Mouse (Mus musculus) Patski (cell line): ENCODE results near the gene Smad6. TPM values are rescaled to one million over a fixed set of nuclear protein-coding genes. Genes with fewer than 3 reads are reported as not detected.

Experiments used
- ATAC-seq: fragments of 100-300 bp; one replicate; pipeline ENCODE4 v1.8.0; 2021
- CTCF ChIA-PET: fragments of 350-600 bp; sonication (Branson Sonifier 250); formaldehyde crosslinking; loops from one replicate; lab custom pipeline; 2022; ENCODE audit warnings: inconsistent platforms; lab: Charles Lee
- POLR2A ChIA-PET: fragments of 350-600 bp; sonication (Branson Sonifier 250); formaldehyde crosslinking; loops from one replicate; lab custom pipeline; 2022; ENCODE audit warnings: antibody characterized with exemption, inconsistent platforms; lab: Charles Lee
- DNase-seq: peaks from one replicate; pipeline ENCODE4 v3.0.0-alpha.2; 2011; ENCODE audit warnings: low read depth, low spot score
- H3K27me3 ChIP-seq: fragments of 371-371 bp; one replicate; pipeline ENCODE4 v1.5.1; 2021
- CTCF ChIP-seq: fragments of 100-300 bp; IDR thresholded peaks from one replicate; pipeline ENCODE4 v1.5.1; 2021
- in situ Hi-C: fragments of 300-500 bp; cut with MboI; formaldehyde crosslinking; loops from 3 replicates; pipeline ENCODE4 v1.11.1; 2018; ENCODE audit warnings: low pct_unique_long_range_greater_than_20kb, mixed read lengths
- polyA plus RNA-seq: library from polyadenylated mRNA; unstranded; gene quantifications from one replicate; pipeline ENCODE4 v1.2.3, GENCODE M21; 2021

The Smad6 gene
- polyA plus RNA-seq, 1 experiment from 2014 or later, result 28.2 TPM

DNA sequence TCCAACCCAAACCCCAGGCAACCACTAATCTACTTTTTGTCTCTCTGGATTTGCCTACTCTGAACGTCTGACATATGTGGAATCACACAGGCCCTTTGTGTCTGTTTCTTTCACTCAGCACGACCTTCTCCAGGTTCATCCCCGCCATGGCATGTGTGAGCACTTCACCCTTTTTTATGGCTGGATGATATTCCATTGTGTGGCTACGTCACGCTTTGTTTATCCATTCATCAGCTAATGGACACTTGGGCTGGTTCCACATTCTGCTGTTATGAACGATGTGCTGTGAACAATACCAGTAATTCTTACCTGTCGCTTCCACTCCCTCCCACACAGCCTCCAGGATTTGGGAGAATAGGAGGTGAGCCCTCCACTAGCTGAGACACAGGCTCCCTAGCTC lies 5.8 kb downstream of the Smad6 start:
- ChIA-PET CTCF (interaction anchor here (1.1 to 1.6 kb wide), 3 partner anchors 8 to 33 kb away, joined by 3 to 4 read pairs (median 3); no protein-coding TSS in a partner anchor), POLR2A (interaction anchor here (1.3 kb wide), 1 partner anchor 33 kb away, joined by 3 read pairs; no protein-coding TSS in a partner anchor)
- in situ Hi-C loops, result loop anchor here (5.0 kb wide), 1 partner anchor 99 kb away; no protein-coding TSS in a partner anchor
- H3K27me3 ChIP-seq, result no peaks in the 10 kb centered on the region
- DNase-seq, result no peak
- TF ChIP-seq CTCF, result no peak
- ATAC-seq, result no peak

DNA sequence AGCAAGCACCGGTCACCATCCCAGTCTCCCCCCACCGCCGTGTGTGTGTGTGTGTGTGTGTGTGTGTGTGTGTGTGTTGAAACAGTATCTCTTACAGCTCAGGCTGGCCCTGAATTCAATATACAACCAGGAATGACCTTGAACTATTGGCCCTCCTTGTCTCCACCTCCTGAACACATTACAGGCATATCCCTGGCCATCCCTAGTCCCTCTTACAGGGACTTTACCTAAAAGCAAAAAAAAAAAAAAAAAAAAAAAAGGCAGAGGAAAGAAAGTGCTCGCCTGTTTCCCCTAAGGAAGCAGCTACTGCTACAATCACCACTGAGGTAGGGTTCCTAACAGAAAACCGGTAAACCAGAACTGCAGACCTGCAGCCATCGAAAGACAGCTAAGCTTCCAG lies 7.1 kb downstream of the Smad6 start:
- CTCF ChIA-PET, result interaction anchor here (0.7 to 2.0 kb wide), 4 partner anchors 15 to 106 kb away, joined by 3 to 6 read pairs (median 4); no protein-coding TSS in a partner anchor
- ATAC-seq (no peak), DNase-seq (no peak)
- POLR2A ChIA-PET, result interaction anchor here (0.7 to 0.9 kb wide), 2 partner anchors 18 to 67 kb away, joined by 3 to 5 read pairs; no protein-coding TSS in a partner anchor
- H3K27me3 ChIP-seq, result no peaks in the 10 kb centered on the region
- no peak for TF ChIP-seq CTCF
- in situ Hi-C loops, result loop anchor here (5.0 kb wide), 1 partner anchor 98 kb away; no protein-coding TSS in a partner anchor

DNA sequence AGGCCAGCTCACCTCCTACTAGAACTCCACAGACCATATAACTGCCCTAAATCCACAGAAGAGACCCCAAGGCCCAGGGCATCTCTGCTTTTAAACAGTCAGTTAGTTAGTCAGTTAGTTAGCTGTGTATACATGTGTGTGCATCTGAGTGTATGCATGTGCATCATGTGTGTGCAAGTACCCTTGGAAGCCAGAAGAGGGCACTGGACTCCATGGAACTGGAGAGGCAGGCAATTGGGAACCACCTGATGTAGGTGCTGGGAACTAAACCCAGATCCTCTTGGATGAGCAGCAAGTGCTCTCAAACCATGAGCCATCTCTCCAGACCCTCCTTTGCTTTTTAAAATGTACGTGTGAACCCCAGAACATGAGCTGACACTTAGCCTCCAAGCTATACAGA lies 10.5 kb downstream of the Smad6 start:
- CTCF ChIA-PET, result interaction anchor here (0.7 to 1.4 kb wide), 3 partner anchors 9 to 52 kb away, joined by 3 to 4 read pairs (median 3); no protein-coding TSS in a partner anchor
- DNase-seq (no peak), ATAC-seq (no peak)
- in situ Hi-C loops, result no loop called here
- TF ChIP-seq CTCF, result no peak
- no peaks in the 10 kb centered on the region for H3K27me3 ChIP-seq
- POLR2A ChIA-PET, result no interaction called here

DNA sequence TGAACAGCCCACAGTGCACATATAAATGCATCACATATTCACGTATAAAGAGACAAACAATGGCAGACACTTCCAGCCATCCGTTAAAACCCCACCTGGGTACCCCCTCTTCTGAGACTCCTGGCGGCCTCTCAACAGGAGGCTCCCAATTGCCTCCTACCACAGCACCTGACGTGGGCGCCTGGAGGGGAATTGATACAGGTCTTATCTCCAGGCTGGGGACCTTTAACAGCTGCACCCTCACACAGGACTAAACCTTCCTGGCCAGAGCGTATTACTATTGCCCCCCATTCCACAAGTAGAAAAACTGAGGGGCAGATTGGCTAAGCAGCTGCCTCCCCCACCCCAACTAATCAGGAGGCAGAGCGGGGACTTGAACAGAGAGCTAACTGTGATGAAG lies 18.9 kb downstream of the Smad6 start:
- no peak for DNase-seq
- TF ChIP-seq CTCF, result no peak
- CTCF ChIA-PET, result interaction anchor here (1.2 kb wide), 1 partner anchor 10 kb away, joined by 5 read pairs; no protein-coding TSS in a partner anchor
- POLR2A ChIA-PET, result interaction anchor here (0.5 kb wide), 1 partner anchor 40 kb away, joined by 4 read pairs; no protein-coding TSS in a partner anchor
- ATAC-seq, result no peak
- in situ Hi-C loops, result no loop called here
- no peaks in the 10 kb centered on the region for H3K27me3 ChIP-seq

DNA sequence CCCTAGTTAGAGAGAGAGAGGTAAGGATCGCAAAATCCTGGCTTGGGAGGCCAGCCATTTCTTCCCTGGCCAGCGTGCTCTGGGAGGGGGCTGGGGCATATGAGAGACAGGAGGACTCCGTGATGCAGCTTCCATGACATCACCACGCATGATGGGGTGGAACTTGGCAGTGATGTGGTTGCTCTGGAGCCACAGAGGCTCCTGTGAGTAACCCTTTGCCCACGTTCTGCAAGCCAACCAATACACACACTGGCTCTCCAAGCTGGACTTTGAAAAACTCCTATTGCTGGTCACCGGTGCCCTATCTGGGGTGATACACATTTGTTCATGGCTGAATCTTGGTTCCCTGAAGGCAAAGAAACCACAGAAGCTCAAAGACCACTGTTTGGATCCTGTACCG lies 20.8 kb downstream of the Smad6 start:
- ATAC-seq (no peak), DNase-seq (no peak)
- TF ChIP-seq CTCF, result no peak
- ChIA-PET CTCF (interaction anchor here (0.9 to 1.4 kb wide), 3 partner anchors 19 to 84 kb away, joined by 3 to 4 read pairs (median 4); no protein-coding TSS in a partner anchor), POLR2A (no interaction called here)
- H3K27me3 ChIP-seq, result no peaks in the 10 kb centered on the region
- in situ Hi-C loops, result no loop called here

DNA sequence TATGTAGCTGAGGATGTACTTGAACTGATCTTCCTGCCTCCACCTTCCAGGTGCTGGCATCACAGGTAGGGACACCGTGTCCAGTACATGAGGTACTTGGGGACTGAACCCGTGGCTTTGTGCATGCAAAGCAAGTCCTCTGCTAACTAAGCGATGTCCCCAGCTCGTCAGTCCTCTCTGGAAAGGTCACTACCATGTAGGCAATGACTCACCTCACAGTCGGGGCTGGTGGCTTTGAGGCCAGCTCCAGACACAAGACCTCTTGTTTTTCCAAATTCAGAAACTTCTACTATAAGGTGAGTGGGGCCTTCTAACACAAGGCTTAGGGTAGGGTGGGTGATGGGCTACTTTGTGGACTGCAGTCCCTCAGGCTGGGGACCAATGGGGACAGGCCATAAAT lies 21.8 kb downstream of the Smad6 start:
- in situ Hi-C loops, result no loop called here
- ATAC-seq, result no peak
- ChIA-PET POLR2A (interaction anchor here (0.6 kb wide), 1 partner anchor 21 kb away, joined by 4 read pairs; the partner anchor contains the start of gene Smad6), CTCF (interaction anchor here (1.3 to 1.8 kb wide), 3 partner anchors 15 to 85 kb away, joined by 3 to 6 read pairs (median 4); no protein-coding TSS in a partner anchor)
- no peak for DNase-seq
- no peaks in the 10 kb centered on the region for H3K27me3 ChIP-seq
- no peak for TF ChIP-seq CTCF

DNA sequence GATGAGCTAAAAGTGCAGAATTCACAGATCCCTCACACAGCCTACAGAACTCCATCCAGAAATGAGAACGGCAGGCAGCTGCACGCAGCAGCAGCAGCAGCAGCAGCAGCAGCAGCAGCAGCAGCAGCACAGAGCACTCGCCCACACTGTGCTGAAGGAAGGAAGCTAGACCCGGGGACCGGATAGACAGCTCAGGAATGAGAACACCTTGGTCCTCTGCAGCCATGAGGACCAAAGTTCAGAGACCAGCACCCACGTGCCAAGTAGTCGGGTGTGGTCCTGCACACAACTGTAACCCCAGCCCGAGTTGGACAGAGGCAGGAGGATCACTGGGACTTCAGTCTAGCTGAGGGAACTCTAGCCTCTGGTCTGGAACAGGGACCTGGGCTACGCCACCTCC lies 22.7 kb downstream of the Smad6 start:
- ChIA-PET POLR2A (no interaction called here), CTCF (interaction anchor here (1.0 to 1.8 kb wide), 5 partner anchors 10 to 83 kb away, joined by 3 to 6 read pairs (median 3); no protein-coding TSS in a partner anchor)
- DNase-seq (no peak), ATAC-seq (no peak)
- no peaks in the 10 kb centered on the region for H3K27me3 ChIP-seq
- in situ Hi-C loops, result loop anchor here (5.0 kb wide), 1 partner anchor 42 kb away; no protein-coding TSS in a partner anchor
- TF ChIP-seq CTCF, result no peak

DNA sequence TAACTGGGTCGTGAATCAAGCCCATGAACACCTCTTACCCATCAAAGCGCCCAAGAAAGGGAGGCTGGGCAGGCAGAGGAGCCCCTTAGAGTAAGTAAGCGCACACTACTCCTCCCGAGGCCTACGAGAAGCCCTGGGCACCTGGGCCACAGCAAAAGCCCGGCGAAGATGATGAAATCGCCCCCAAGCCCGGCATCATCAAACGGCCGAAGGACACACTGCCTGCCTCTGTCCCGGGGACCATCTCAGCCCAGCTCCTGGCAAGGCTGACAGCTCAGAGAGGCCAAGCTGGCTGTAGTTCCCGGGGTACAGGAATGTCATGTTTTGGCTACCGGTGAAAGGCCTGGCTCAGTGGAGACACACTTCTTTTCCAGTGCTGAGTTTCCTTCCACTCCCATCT lies 23.8 kb downstream of the Smad6 start:
- no peak for ATAC-seq
- CTCF ChIA-PET, result interaction anchor here (1.0 to 1.6 kb wide), 3 partner anchors 11 to 89 kb away, joined by 3 to 4 read pairs (median 3); no protein-coding TSS in a partner anchor
- in situ Hi-C loops, result loop anchor here (5.0 kb wide), 1 partner anchor 41 kb away; no protein-coding TSS in a partner anchor
- POLR2A ChIA-PET, result interaction anchor here (1.5 kb wide), 1 partner anchor 21 kb away, joined by 5 read pairs; no protein-coding TSS in a partner anchor
- DNase-seq, result no peak
- TF ChIP-seq CTCF, result no peak
- H3K27me3 ChIP-seq, result no peaks in the 10 kb centered on the region

DNA sequence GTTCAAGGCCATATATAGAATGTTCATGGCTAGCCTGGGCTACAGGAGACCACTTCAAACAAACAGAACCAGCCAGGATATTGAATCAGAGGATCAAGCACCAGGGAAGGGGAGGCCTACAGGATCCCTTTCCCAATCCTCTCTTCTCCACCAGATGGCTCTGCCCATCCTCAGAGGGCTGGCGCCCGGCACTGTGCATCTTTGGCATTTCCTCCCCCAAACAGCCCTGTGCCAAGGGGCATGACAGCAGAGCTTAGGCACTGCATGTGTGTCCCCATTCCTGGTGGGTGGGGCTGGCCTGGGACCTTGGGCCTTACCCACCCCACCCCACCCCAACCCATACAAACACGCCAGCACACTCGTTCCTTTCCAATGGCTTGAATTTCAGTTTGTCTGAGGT lies 24.4 kb downstream of the Smad6 start:
- in situ Hi-C loops, result loop anchor here (5.0 kb wide), 1 partner anchor 40 kb away; no protein-coding TSS in a partner anchor
- ChIA-PET CTCF (interaction anchor here (1.0 to 1.6 kb wide), 3 partner anchors 12 to 90 kb away, joined by 3 to 4 read pairs (median 3); no protein-coding TSS in a partner anchor), POLR2A (interaction anchor here (1.5 kb wide), 1 partner anchor 22 kb away, joined by 5 read pairs; no protein-coding TSS in a partner anchor)
- no peak for TF ChIP-seq CTCF
- DNase-seq (no peak), ATAC-seq (no peak)
- H3K27me3 ChIP-seq, result no peaks in the 10 kb centered on the region

DNA sequence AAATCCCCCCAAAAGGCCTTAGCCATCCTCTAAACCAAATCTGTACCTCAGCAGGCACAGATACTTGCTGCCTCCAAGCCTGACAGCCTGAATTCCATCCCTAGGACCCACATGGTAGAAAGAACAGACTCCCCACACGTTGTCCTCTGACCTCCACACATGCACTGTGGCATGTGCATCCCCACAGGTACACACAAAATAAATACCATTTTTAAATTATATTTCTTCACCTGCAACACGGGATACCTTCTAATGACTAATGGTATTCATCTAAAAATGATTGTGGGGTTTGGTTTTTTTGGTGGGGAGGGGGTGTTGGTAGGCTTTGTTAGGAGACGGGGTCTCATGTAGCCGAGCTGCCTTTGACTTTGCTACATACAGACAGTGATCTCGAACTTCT lies 28.6 kb downstream of the Smad6 start:
- DNase-seq (no peak), ATAC-seq (no peak)
- ChIA-PET POLR2A (interaction anchor here (1.8 kb wide), 1 partner anchor 27 kb away, joined by 7 read pairs; no protein-coding TSS in a partner anchor), CTCF (interaction anchor here (1.2 to 1.5 kb wide), 5 partner anchors 10 to 77 kb away, joined by 3 to 4 read pairs (median 3); no protein-coding TSS in a partner anchor)
- in situ Hi-C loops, result no loop called here
- TF ChIP-seq CTCF, result no peak
- H3K27me3 ChIP-seq, result no peaks in the 10 kb centered on the region
